Mouse (Mus musculus) kidney, adult 2 months (tissue): ENCODE data around the gene Mllt10.

Experiments
- CTCF ChIP-seq: fragments of 200-500 bp; conservative IDR thresholded peaks from 2 replicates; pipeline ENCODE4 v1.5.1; 2011; ENCODE audit warnings: low read depth, mild to moderate bottlenecking, control low read depth, low read length, moderate library complexity, mixed read lengths; ENCODE audit not compliant: insufficient read depth, insufficient read length
- POLR2A ChIP-seq: fragments of 200-500 bp; IDR thresholded peaks from one replicate; pipeline ENCODE4 v1.6.1; 2011; ENCODE audit warnings: low read depth, low read length, control low read depth

DNA sequence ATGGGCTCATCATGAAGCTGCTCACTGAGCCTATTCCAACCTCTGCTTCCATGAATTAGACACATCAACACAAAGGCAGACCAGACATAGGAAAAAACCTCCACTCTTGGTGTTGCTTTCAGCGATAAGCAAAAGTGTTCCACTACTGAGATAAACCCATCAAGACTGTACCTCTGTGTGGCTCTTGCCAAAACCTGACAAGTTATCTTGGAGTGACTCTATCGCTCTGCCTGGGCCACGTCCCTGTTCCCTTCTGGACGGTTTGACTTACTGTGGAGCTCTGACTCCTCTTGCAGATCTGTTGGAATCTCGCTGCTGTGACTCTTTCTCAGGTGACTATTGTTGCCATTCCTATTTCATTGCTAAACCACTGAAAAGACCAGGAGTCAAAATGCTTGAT, 180.5 kb downstream of the Mllt10 start:
- TF ChIP-seq POLR2A (no peak), CTCF (no peak)
